Mouse (Mus musculus) hindbrain, postnatal 0 days (tissue): ENCODE measurements at regions not wholly inside any gene's neighbourhood (a gene's known extent, or its start where the extent isn't known, plus 50 kb on each side); places are given as distances from the start of the nearest gene placed in this dataset.

Source experiments
- ATAC-seq: fragments of 200-750 bp; cut with Nextera tagmentation; 2 replicates; pipeline ENCODE4 v1.8.0; 2017; ENCODE audit warnings: mild to moderate bottlenecking, moderate TSS enrichment, moderate library complexity
- DNase-seq: peaks from one replicate; pipeline ENCODE4 v3.0.0-alpha.2; 2015; ENCODE audit warnings: low spot score
- H3K27ac ChIP-seq: fragments of 300-500 bp; sonication (generic); 2 replicates; pipeline ENCODE4 v1.5.1; 2014; ENCODE audit warnings: mild to moderate bottlenecking
- H3K27me3 ChIP-seq: fragments of 300-500 bp; sonication (generic); 2 replicates; pipeline ENCODE4 v1.6.1; 2014; ENCODE audit warnings: low read length, mixed read lengths; ENCODE audit not compliant: insufficient read depth
- H3K36me3 ChIP-seq: fragments of 300-500 bp; sonication (generic); 2 replicates; pipeline ENCODE4 v1.6.1; 2014; ENCODE audit warnings: low read length, mixed read lengths; ENCODE audit not compliant: insufficient read depth
- H3K4me1 ChIP-seq: fragments of 300-500 bp; sonication (generic); 2 replicates; pipeline ENCODE4 v1.6.1; 2014; ENCODE audit warnings: antibody characterized with exemption, low read length, mixed read lengths; ENCODE audit not compliant: insufficient read depth
- H3K4me2 ChIP-seq: fragments of 300-500 bp; sonication (generic); 2 replicates; pipeline ENCODE4 v1.6.1; 2014; ENCODE audit warnings: low read depth, mild to moderate bottlenecking, low read length, moderate library complexity, mixed read lengths
- H3K4me3 ChIP-seq: fragments of 300-500 bp; sonication (generic); 2 replicates; pipeline ENCODE4 v1.5.1; 2014; ENCODE audit warnings: low read length
- H3K9ac ChIP-seq: fragments of 300-500 bp; sonication (generic); replicated peaks from 2 replicates; pipeline ENCODE4 v1.6.1; 2014; ENCODE audit warnings: mild to moderate bottlenecking, low read length, moderate library complexity, mixed read lengths
- H3K9me3 ChIP-seq: fragments of 300-500 bp; sonication (generic); 2 replicates; pipeline ENCODE4 v1.6.1; 2016; ENCODE audit warnings: low read length, mixed read lengths
- CTCF ChIP-seq: IDR thresholded peaks from 2 replicates; pipeline ENCODE4 v1.5.1; 2016; ENCODE audit warnings: antibody characterized with exemption, control low read depth, low read depth
- WGBS: fragments of 180-500 bp; shearing (Covaris S2); extraction: QIAGEN DNeasy Blood & Tissue Kit; methylation state at CpG from one replicate; pipeline ENCODE4 v1.1.7; 2014; 5-methylcytosine and 5-hydroxymethylcytosine counted together

DNA sequence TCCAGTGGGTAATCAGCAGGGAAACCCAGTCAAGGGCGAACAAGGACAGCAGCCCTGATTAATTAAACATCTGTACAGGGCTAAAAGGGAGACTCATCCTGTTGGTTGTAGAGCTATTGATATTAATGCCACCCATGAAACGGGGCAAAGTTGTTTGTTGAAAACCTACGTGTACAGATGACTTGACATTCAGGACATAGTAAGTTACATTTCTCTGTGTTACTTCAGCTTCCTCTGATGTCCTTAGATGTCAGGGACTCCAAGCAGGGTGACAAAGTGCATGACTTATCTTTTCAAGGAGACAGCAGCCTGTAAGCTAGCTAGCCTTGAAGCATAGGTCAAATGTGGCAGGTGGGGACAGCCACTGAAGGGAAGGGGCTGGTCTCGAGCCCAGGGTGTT is 390.5 kb downstream of the Ccdc171 start:
- Histone ChIP-seq H3K9me3 (no peaks in the 10 kb centered on the region), H3K4me2 (no peak overlapping the region), H3K27me3 (no peaks in the 10 kb centered on the region), H3K4me3 (no peak overlapping the region), H3K27ac (no peak overlapping the region), H3K9ac (no peak overlapping the region), H3K4me1 (no peaks in the 10 kb centered on the region), H3K36me3 (no peaks in the 10 kb centered on the region)
- WGBS, result 71% methylated on average over 4 of the region's 4 CpGs
- DNase-seq (no peak), ATAC-seq (no peak)
- TF ChIP-seq CTCF, result no peak

DNA sequence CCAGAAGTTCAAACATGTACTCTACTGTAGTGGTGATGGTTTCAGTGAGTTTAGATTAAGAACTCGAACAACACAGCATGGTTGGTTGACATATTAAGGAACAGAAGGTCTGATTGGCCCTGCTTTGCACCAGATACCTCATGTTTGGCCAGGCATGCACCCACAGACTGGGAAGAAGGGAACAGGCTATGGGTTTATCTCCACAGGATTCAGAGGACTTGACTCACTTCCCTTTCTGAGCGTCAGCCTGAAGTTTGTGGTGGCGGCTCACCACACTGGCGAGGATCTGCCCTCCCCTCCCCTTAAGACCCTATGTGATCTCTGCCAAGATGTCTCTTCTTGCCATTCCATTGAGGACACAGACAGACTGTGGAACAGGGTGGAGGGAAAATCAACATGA is 391.7 kb downstream of the Ccdc171 start:
- 90% methylated on average over 4 of the region's 4 CpGs for WGBS

DNA sequence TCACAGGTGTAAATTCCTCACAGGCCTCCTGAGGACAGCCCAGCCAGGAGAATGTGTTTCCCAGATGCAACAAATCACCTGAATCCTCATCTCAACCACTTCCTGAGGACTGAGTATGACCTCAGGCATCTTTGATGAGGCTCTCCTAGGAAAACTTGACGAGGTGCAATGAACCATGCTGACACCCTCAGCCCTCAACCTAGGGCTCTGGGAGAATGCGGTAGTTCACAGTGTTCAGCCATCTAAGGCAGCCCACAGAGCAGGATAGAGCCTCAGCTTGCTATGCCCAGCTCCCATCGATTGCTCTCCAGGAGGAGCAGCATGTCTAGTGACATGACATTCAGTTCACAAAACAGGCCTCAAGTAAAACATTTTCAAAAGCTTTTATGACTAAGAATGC is 392.7 kb downstream of the Ccdc171 start:
- no peak for DNase-seq
- no peaks in the 10 kb centered on the region for H3K36me3 ChIP-seq
- no peak overlapping the region for H3K4me3 ChIP-seq
- H3K4me1 ChIP-seq, result no peaks in the 10 kb centered on the region
- no peak overlapping the region for H3K9ac ChIP-seq
- no peak for ATAC-seq
- 0 out of 2 replicates have a peak, but pooled peaks cover 4% of the 10 kb centered on the region for H3K9me3 ChIP-seq
- no peak overlapping the region for H3K4me2 ChIP-seq
- no peak for TF ChIP-seq CTCF
- no peaks in the 10 kb centered on the region for H3K27me3 ChIP-seq
- no peak overlapping the region for H3K27ac ChIP-seq
- 85% methylated on average over 3 of the region's 3 CpGs for WGBS

More for the DNA sequence above, 391.7 kb downstream of the Ccdc171 start:
- no peak overlapping the region for H3K4me3 ChIP-seq
- no peaks in the 10 kb centered on the region for H3K36me3 ChIP-seq
- no peak overlapping the region for H3K9ac ChIP-seq
- H3K4me1 ChIP-seq, result no peaks in the 10 kb centered on the region
- no peaks in the 10 kb centered on the region for H3K27me3 ChIP-seq
- DNase-seq (no peak), ATAC-seq (no peak)
- H3K27ac ChIP-seq, result no peak overlapping the region
- TF ChIP-seq CTCF, result no peak
- H3K4me2 ChIP-seq, result no peak overlapping the region
- H3K9me3 ChIP-seq, result 0 out of 2 replicates have a peak, but pooled peaks cover 1% of the 10 kb centered on the region

DNA sequence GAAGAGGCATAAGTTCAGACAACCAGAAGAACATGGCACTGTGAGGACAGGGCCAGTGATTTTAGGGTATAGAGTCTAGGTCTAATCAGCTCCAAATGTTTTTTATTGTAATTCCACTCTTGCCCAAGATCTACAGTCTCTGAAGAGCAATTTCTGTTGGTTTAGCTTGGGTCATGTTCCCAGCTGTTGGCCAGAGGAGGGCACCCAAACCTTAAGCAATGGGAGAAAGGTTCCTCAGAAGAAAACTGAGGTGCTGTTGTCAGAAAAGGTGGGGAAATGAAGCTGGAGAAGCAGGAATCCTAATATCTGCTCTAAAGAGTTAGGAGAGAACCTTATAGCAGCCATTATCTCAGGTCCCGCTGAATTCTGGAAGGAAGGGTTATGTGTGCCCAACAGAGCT is 393.7 kb downstream of the Ccdc171 start:
- ATAC-seq, result no peak

DNA sequence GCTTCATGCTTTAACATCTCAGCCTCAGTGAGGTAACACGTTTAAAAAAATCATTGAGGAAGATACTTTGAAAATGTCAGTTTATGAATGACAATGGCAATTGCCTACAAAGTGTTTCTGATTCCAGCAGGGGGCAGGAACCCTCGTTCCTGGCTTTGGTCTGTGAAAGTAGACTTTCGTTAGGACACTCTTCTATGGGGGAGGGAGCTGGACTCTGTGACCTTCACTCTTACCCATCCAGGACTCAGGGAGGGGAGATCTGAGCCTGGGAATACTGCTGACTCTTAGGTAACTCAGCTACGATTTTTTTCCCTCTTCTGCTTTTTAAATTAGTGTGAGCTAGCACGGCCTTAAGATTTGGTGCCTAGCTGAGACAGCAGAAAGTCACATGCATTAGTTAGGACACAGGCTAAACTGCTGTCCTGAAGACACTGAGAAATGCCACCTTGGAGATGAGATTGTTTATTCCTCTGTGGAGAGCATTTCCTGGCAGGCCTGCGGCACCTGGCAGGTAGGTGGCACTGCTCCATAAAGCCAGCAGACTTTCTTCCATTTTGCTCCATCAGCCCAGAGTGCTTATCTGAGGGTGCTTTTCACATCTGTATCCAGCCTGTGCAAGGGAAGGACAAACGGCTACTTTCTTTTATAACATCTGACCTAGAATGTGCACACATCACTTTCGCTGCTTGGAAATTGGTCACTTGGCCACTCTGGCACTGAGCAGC is 399.9 kb downstream of the Ccdc171 start:
- Histone ChIP-seq H3K4me3 (no peak overlapping the region), H3K4me1 (no peaks in the 10 kb centered on the region), H3K9ac (no peak overlapping the region), H3K4me2 (no peak overlapping the region), H3K9me3 (0 out of 2 replicates have a peak, but pooled peaks cover 4% of the 10 kb centered on the region), H3K27me3 (no peaks in the 10 kb centered on the region), H3K36me3 (no peaks in the 10 kb centered on the region), H3K27ac (no peak overlapping the region)
- DNase-seq (peak; percentile 28), ATAC-seq (0 out of 2 replicates have a peak, but pooled peaks have one; percentile 35)
- TF ChIP-seq CTCF, result peak; percentile 46
- 65% methylated on average over 8 of the region's 8 CpGs for WGBS

More for the DNA sequence above, 393.7 kb downstream of the Ccdc171 start:
- TF ChIP-seq CTCF, result peak; percentile 47
- 95% methylated on average over 1 of the region's 1 CpGs for WGBS
- Histone ChIP-seq H3K27me3 (no peaks in the 10 kb centered on the region), H3K27ac (no peak overlapping the region), H3K4me3 (no peak overlapping the region), H3K9ac (no peak overlapping the region), H3K4me2 (no peak overlapping the region), H3K4me1 (no peaks in the 10 kb centered on the region), H3K36me3 (no peaks in the 10 kb centered on the region), H3K9me3 (0 out of 2 replicates have a peak, but pooled peaks cover 4% of the 10 kb centered on the region)
- DNase-seq, result no peak

DNA sequence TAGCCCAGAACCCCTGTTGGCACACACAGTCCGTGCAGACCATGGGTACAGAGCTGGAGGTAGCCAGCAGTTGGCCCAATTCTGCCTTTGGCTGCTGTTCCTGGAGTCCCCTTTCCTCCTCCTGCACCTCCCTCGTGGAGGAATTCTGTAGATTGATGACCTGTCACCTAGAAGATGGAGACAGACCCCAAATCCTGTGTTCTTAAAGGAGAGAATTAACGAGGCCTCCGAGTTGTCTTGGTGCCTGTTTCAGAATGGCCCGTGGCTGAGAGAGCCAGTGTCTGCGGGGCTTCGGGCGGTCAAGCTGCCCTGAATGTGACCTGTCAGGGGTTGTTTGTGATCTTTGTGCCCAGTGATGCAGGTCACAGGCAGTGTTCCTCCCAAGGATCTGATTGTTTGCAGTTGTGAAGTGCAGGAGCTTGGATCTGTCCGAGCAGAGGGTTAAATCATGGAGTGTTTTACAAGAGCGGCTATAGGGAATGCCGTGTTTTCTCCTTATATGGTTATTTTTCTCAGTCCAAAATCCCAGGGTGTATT is 400.9 kb downstream of the Ccdc171 start:
- Histone ChIP-seq H3K4me2 (no peak overlapping the region), H3K9ac (no peak overlapping the region), H3K36me3 (no peaks in the 10 kb centered on the region), H3K9me3 (0 out of 2 replicates have a peak, but pooled peaks cover 4% of the 10 kb centered on the region), H3K27ac (no peak overlapping the region), H3K4me3 (no peak overlapping the region), H3K4me1 (no peaks in the 10 kb centered on the region), H3K27me3 (no peaks in the 10 kb centered on the region)
- WGBS, result 28% methylated on average over 11 of the region's 11 CpGs
- TF ChIP-seq CTCF, result no peak
- ATAC-seq, result no peak
- no peak for DNase-seq
